Comparison of ENCODE assay signal across 9 mouse cellular contexts in genomic region chr7:90022974-90023707, GRCm38 (mm10). TPM values are rescaled to one million over a fixed set of nuclear protein-coding genes. Genes with fewer than 3 reads are reported as not detected.
DNase-seq lines count a peak whose midpoint lies in the region; ATAC-seq and TF ChIP-seq lines count a peak whose summit lies in the region.
"Had no signal": no experiment of that assay in that cellular context is flagged by ENCODE, and none has a peak within 500 bp of the region (broad histone marks: within the 10 kb centered on the region; RNA-seq: fewer than 3 reads in every experiment).

No protein-coding gene starts in this region.

- no peak for TF ChIP-seq CTCF in ES-Bruce4 (IDR thresholded peaks at IDR 0.05; ENCODE audit: low read depth, low read length)

- 45% methylated on average over 8 of the region's 9 CpGs for WGBS in hindbrain, embryonic 14.5 days
- WGBS in hindbrain, embryonic 12.5 days = 48% methylated on average over 8 of the region's 9 CpGs
- WGBS in stomach, embryonic 14.5 days = 41% methylated on average over 9 of the region's 9 CpGs

- no peaks in the 10 kb centered on the region for H3K4me1 ChIP-seq in hindbrain, embryonic 14.5 days (replicated peaks; ENCODE audit: control insufficient read depth, insufficient read depth, low read length)
- H3K4me1 ChIP-seq in hindbrain, embryonic 12.5 days = no peaks in the 10 kb centered on the region
- H3K4me1 ChIP-seq in ES-Bruce4 (ENCODE audit: control insufficient read depth, insufficient read depth, low read length) = peaks cover 9% of the 10 kb centered on the region
- H3K4me1 ChIP-seq in stomach, embryonic 14.5 days (ENCODE audit: control insufficient read depth, insufficient read depth, low read length) = no peaks in the 10 kb centered on the region

- no peak overlapping the region for H3K4me3 ChIP-seq in hindbrain, embryonic 14.5 days (replicated peaks; ENCODE audit: low read length)
- H3K4me3 ChIP-seq in hindbrain, embryonic 12.5 days = no peak overlapping the region
- 0 out of 2 replicates have a peak overlapping the region, but pooled peaks have one; percentile 46 for H3K4me3 ChIP-seq in ES-Bruce4 (ENCODE audit: low read depth, low read length)
- H3K4me3 ChIP-seq in stomach, embryonic 14.5 days (ENCODE audit: low read depth, low read length) = no peak overlapping the region
- H3K4me3 ChIP-seq: myocyte had no signal

- no peaks in the 10 kb centered on the region for H3K36me3 ChIP-seq in hindbrain, embryonic 14.5 days (replicated peaks; ENCODE audit: control insufficient read depth, insufficient read depth)
- no peaks in the 10 kb centered on the region for H3K36me3 ChIP-seq in hindbrain, embryonic 12.5 days
- H3K36me3 ChIP-seq in ES-Bruce4 (ENCODE audit: control insufficient read depth, insufficient read depth, low read length, poor library complexity, severe bottlenecking) = no peaks in the 10 kb centered on the region
- no peaks in the 10 kb centered on the region for H3K36me3 ChIP-seq in stomach, embryonic 14.5 days (ENCODE audit: control insufficient read depth, insufficient read depth, low read length)

- H3K9ac ChIP-seq in hindbrain, embryonic 14.5 days = no peak overlapping the region
- no peak overlapping the region for H3K9ac ChIP-seq in hindbrain, embryonic 12.5 days
- H3K9ac ChIP-seq in ES-Bruce4 (ENCODE audit: low read depth, poor library complexity, severe bottlenecking) = no peak overlapping the region
- H3K9ac ChIP-seq in stomach, embryonic 14.5 days (replicated peaks; ENCODE audit: low read depth, low read length) = no peak overlapping the region

- no peak for TF ChIP-seq POLR2A in ES-Bruce4 (IDR thresholded peaks at IDR 0.05; ENCODE audit: insufficient read depth, low read length)

- peak; percentile 17; the same call in 1 of the 2 replicates for ATAC-seq in hindbrain, embryonic 14.5 days (ENCODE audit: low FRiP score)
- no peak for ATAC-seq in hindbrain, embryonic 12.5 days (ENCODE audit: low FRiP score)
- ATAC-seq in stomach, embryonic 14.5 days (ENCODE audit: insufficient number of reproducible peaks, insufficient read depth, low FRiP score, low read depth) = peak; percentile 47

- H3K27ac ChIP-seq in hindbrain, embryonic 14.5 days = peak overlapping the region; percentile 45; the same call in 1 of the 2 replicates
- no peak overlapping the region for H3K27ac ChIP-seq in hindbrain, embryonic 12.5 days
- H3K27ac ChIP-seq in ES-Bruce4 (ENCODE audit: insufficient read depth, low read length) = peak overlapping the region; percentile 98
- peak overlapping the region; percentile 68; the same call in 1 of the 2 replicates for H3K27ac ChIP-seq in stomach, embryonic 14.5 days (ENCODE audit: low read length)

- DNase-seq in hindbrain, embryonic 14.5 days (ENCODE audit: low spot score) = no peak
- DNase-seq in heart, adult 18-20 months = peak; percentile 74 to 82
- DNase-seq in kidney, postnatal 4 days = peak; percentile 17 to 44
- DNase-seq in cerebellum, adult 18-20 months = no peak
- DNase-seq in frontal cortex, postnatal 36 days (ENCODE audit: low spot score in 2 of 2) = no peak

- 0 out of 2 replicates have a peak, but pooled peaks have one; percentile 45 for TF ChIP-seq EP300 in ES-Bruce4 (IDR thresholded peaks at IDR 0.05; ENCODE audit: insufficient read depth, low read depth, low read length)

- H3K9me3 ChIP-seq in hindbrain, embryonic 14.5 days (ENCODE audit: control insufficient read depth, low read length) = no peaks in the 10 kb centered on the region
- H3K9me3 ChIP-seq in hindbrain, embryonic 12.5 days (replicated peaks) = no peaks in the 10 kb centered on the region
- no peaks in the 10 kb centered on the region for H3K9me3 ChIP-seq in ES-Bruce4 (replicated peaks; ENCODE audit: control insufficient read depth, insufficient read depth, low read length, poor library complexity, severe bottlenecking)
- no peaks in the 10 kb centered on the region for H3K9me3 ChIP-seq in stomach, embryonic 14.5 days (ENCODE audit: control insufficient read depth, low read depth, low read length)

- H3K4me2 ChIP-seq in hindbrain, embryonic 14.5 days (replicated peaks) = no peak overlapping the region
- H3K4me2 ChIP-seq in hindbrain, embryonic 12.5 days (replicated peaks) = no peak overlapping the region
- no peak overlapping the region for H3K4me2 ChIP-seq in stomach, embryonic 14.5 days (replicated peaks; ENCODE audit: low read depth, low read length)

- no peaks in the 10 kb centered on the region for H3K27me3 ChIP-seq in hindbrain, embryonic 14.5 days (ENCODE audit: control insufficient read depth, insufficient read depth, low read length)
- H3K27me3 ChIP-seq in hindbrain, embryonic 12.5 days = no peaks in the 10 kb centered on the region
- no peaks in the 10 kb centered on the region for H3K27me3 ChIP-seq in ES-Bruce4 (ENCODE audit: control insufficient read depth, insufficient read depth, low read length, poor library complexity, severe bottlenecking)
- H3K27me3 ChIP-seq in stomach, embryonic 14.5 days (ENCODE audit: control insufficient read depth, insufficient read depth, low read length) = no peaks in the 10 kb centered on the region

RNA-seq across cellular contexts. Expression of gene Eed, which starts 42.4 kb away (rescaled TPM):
- polyA plus RNA-seq in hindbrain, embryonic 14.5 days (2014; fragmentation: Nextera tagmentation; extraction: Ambion mirVana) = 27.8 and 30.9 TPM in 2 replicates
- 69.1 and 69.7 TPM in 2 replicates for polyA plus RNA-seq in hindbrain, embryonic 12.5 days (2016; fragmentation: Nextera tagmentation; extraction: Ambion mirVana)
- polyA plus RNA-seq in ES-Bruce4 (2011; ENCODE audit: insufficient read depth, insufficient read length, low read depth, missing spikeins) = 293 and 327 TPM in 2 replicates
- total RNA-seq in heart, adult 18-20 months (2021) = 10 to 100 TPM; 26.1 to 32.8 TPM
- 75.9 and 78.8 TPM in 2 replicates for polyA plus RNA-seq in stomach, embryonic 14.5 days (2014; fragmentation: Nextera tagmentation; extraction: Ambion mirVana)

Comparison
In these comparisons a context has a peak if more than half of its experiments do, and no peak if none do; other contexts are left out.
1. DNase-seq: peak in heart, adult 18-20 months (2 of 2) and kidney, postnatal 4 days (2 of 2); none in hindbrain, embryonic 14.5 days (single experiment), cerebellum, adult 18-20 months (0 of 2) and frontal cortex, postnatal 36 days (0 of 2).